Mouse (Mus musculus) hindbrain, embryonic 11.5 days (tissue): ENCODE measurements at regions not wholly inside any gene's neighbourhood (a gene's known extent, or its start where the extent isn't known, plus 50 kb on each side); places are given as distances from the start of the nearest gene placed in this dataset.

ENCODE experiments used
- ATAC-seq: fragments of 200-750 bp; cut with Nextera tagmentation; 2 replicates; pipeline ENCODE4 v1.8.0; 2017; ENCODE audit warnings: mild to moderate bottlenecking, moderate TSS enrichment, moderate library complexity; ENCODE audit not compliant: low FRiP score
- DNase-seq: peaks from one replicate; pipeline ENCODE4 v3.0.0-alpha.2; 2015; ENCODE audit warnings: low spot score
- H3K27ac ChIP-seq: fragments of 300-500 bp; sonication (generic); 2 replicates; pipeline ENCODE4 v1.5.1; 2014; ENCODE audit warnings: mild to moderate bottlenecking, low read depth, low read length
- H3K27me3 ChIP-seq: fragments of 300-500 bp; sonication (generic); 2 replicates; pipeline ENCODE4 v1.6.1; 2014; ENCODE audit warnings: mild to moderate bottlenecking, low read length, moderate library complexity, mixed read lengths; ENCODE audit not compliant: control insufficient read depth, insufficient read depth
- H3K36me3 ChIP-seq: fragments of 300-500 bp; sonication (generic); 2 replicates; pipeline ENCODE4 v1.6.1; 2014; ENCODE audit warnings: mild to moderate bottlenecking, low read length, moderate library complexity, mixed read lengths; ENCODE audit not compliant: control insufficient read depth, insufficient read depth
- H3K4me1 ChIP-seq: fragments of 300-500 bp; sonication (generic); replicated peaks from 2 replicates; pipeline ENCODE4 v1.6.1; 2014; ENCODE audit warnings: low read length, mixed read lengths; ENCODE audit not compliant: control insufficient read depth, insufficient read depth
- H3K4me2 ChIP-seq: fragments of 300-500 bp; sonication (generic); replicated peaks from 2 replicates; pipeline ENCODE4 v1.6.1; 2014; ENCODE audit warnings: mild to moderate bottlenecking, low read depth, low read length
- H3K4me3 ChIP-seq: fragments of 300-500 bp; sonication (generic); 2 replicates; pipeline ENCODE4 v1.5.1; 2014; ENCODE audit warnings: low read depth, low read length
- H3K9ac ChIP-seq: fragments of 300-500 bp; sonication (generic); 2 replicates; pipeline ENCODE4 v1.6.1; 2014; ENCODE audit warnings: low read depth, low read length
- H3K9me3 ChIP-seq: fragments of 300-500 bp; sonication (generic); 2 replicates; pipeline ENCODE4 v1.6.1; 2016; ENCODE audit warnings: low read length; ENCODE audit not compliant: control insufficient read depth
- WGBS: fragments of 180-500 bp; shearing (Covaris S2); extraction: QIAGEN DNeasy Blood & Tissue Kit; methylation state at CpG from one replicate; pipeline ENCODE4 v1.1.7; 2014; 5-methylcytosine and 5-hydroxymethylcytosine counted together

DNA sequence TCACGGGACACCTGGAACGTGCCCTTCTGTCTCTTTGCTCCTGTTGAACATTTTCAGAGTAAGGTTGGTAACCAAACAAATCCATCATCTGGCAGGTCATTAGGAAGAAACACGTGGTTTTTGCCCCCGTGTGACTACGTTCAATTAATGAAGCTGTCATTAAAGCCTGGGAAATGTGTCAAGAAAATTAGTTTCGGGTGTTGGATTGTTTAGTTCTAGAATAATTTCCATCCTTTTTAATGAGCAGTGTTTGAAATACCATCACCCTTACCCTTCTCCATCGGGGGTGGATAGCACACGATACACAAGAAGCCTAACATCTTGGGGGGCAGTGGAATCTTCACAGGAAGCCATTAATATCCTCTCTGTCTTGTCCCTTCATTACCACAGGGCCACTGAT lies 107.7 kb downstream of the Far1 start:
- 58% methylated on average over 8 of the region's 8 CpGs for WGBS
- DNase-seq (no peak), ATAC-seq (no peak)
- Histone ChIP-seq H3K4me3 (no peak overlapping the region), H3K27ac (no peak overlapping the region), H3K36me3 (no peaks in the 10 kb centered on the region), H3K27me3 (no peaks in the 10 kb centered on the region), H3K9me3 (no peaks in the 10 kb centered on the region), H3K9ac (no peak overlapping the region), H3K4me2 (no peak overlapping the region), H3K4me1 (no peaks in the 10 kb centered on the region)

DNA sequence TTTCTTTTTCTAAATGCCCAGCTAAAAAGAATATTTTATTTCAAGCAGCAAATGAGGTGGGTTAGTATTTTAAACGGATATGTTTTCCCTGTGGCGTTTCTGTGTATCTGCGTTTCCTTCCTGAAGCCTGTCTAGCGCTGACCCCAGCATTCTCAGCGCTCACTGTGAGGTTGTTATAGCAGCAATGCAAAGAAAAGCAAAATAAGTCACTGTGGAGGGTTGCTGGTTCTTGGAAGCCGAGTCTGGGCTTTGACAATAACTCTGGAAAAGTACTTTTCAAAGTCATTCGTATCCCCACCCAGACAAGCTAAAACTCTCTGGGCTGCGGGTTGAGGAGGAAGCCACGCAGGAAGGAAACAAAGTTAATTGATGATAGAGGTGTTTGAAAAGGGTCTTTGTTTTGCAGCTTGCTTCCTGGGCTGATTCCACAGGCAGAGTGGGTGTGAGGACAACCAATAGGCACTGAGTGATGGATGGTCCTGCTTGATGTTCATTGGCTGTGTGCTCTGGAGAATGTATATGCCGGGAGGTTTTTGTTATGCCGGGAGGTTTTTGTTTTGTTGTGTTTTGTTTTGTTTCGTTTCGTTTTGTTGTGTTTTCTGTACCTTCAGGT lies 108.4 kb downstream of the Far1 start:
- Histone ChIP-seq H3K36me3 (no peaks in the 10 kb centered on the region), H3K4me1 (no peaks in the 10 kb centered on the region), H3K9ac (no peak overlapping the region), H3K4me2 (no peak overlapping the region), H3K4me3 (no peak overlapping the region), H3K27ac (peak overlapping the region; percentile 24; the same call in 1 of the 2 replicates), H3K27me3 (no peaks in the 10 kb centered on the region), H3K9me3 (no peaks in the 10 kb centered on the region)
- ATAC-seq (0 out of 2 replicates have a peak, but pooled peaks have one; percentile 59), DNase-seq (peak; percentile 38)
- 52% methylated on average over 13 of the region's 13 CpGs for WGBS

DNA sequence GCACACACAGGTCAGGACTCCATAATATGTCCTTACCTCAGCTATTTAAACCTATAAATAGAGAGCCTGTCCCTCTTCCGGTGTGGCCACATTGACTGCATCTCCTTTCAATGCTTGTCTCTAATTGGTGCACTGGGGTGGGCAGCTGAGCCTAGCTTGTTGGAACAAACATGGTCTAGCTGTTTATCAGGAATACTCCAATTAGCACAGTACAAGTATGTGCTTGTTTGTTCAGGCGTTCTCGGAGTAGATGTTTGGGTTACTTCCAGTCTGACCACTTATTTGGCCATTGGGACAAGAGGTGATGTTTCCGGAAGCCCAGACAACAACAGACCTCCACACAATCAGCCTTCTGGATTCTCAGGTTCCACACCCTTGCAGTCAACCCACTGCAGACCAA lies 109.7 kb downstream of the Far1 start:
- Histone ChIP-seq H3K4me1 (no peaks in the 10 kb centered on the region), H3K9me3 (no peaks in the 10 kb centered on the region; the same call in 1 of the 2 replicates), H3K4me3 (no peak overlapping the region), H3K27ac (no peak overlapping the region), H3K4me2 (no peak overlapping the region), H3K36me3 (no peaks in the 10 kb centered on the region), H3K27me3 (no peaks in the 10 kb centered on the region), H3K9ac (no peak overlapping the region)
- ATAC-seq (no peak), DNase-seq (no peak)
- WGBS = 85% methylated on average over 4 of the region's 4 CpGs

DNA sequence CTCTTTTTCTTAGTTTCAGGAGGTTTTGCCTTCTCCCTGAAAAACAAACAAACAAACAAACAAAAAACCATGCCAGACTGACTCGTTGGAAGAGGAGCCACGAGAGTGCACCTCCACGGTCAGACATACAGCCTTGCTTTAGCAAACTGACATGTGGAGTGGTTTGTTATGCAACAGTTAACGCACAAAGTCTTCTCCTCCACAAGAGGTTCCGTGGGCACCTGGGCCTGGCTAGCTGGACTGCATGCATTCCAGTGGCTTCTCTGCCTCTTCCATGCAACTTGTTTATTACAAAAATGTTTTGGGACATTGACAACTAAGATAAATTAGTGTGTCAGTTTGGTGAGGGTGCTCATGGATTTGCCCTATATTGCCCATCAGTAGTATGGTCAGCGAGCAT lies 110.3 kb downstream of the Far1 start:
- Histone ChIP-seq H3K4me3 (no peak overlapping the region), H3K4me1 (no peaks in the 10 kb centered on the region), H3K27me3 (no peaks in the 10 kb centered on the region), H3K27ac (no peak overlapping the region), H3K4me2 (no peak overlapping the region), H3K36me3 (no peaks in the 10 kb centered on the region), H3K9ac (no peak overlapping the region), H3K9me3 (no peaks in the 10 kb centered on the region; the same call in 1 of the 2 replicates)
- ATAC-seq (no peak), DNase-seq (no peak)
- 90% methylated on average over 6 of the region's 6 CpGs for WGBS

DNA sequence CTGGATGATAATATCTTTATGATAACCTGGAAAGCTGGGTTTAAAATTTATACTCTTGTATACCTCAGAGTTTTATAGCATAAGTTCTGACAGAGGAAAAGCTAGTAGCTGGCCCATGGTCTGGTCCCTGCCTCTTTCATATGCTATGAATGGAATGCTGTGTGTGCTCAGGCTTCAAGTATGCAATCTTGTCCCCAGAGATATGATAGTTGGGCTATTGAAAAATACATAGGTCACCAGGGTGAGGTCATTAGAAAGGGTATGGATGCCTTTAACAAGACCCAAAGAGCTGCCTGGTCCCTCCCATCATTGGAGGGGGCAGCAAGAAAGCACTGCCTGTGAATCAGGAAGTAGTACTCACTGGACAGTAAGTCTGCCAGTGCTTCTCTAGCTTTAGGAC lies 113.1 kb downstream of the Far1 start:
- Histone ChIP-seq H3K4me2 (no peak overlapping the region), H3K27me3 (no peaks in the 10 kb centered on the region), H3K4me1 (no peaks in the 10 kb centered on the region), H3K9ac (no peak overlapping the region), H3K4me3 (no peak overlapping the region), H3K36me3 (no peaks in the 10 kb centered on the region), H3K9me3 (no peaks in the 10 kb centered on the region; the same call in 1 of the 2 replicates), H3K27ac (no peak overlapping the region)
- no peak for ATAC-seq
- DNase-seq = no peak

DNA sequence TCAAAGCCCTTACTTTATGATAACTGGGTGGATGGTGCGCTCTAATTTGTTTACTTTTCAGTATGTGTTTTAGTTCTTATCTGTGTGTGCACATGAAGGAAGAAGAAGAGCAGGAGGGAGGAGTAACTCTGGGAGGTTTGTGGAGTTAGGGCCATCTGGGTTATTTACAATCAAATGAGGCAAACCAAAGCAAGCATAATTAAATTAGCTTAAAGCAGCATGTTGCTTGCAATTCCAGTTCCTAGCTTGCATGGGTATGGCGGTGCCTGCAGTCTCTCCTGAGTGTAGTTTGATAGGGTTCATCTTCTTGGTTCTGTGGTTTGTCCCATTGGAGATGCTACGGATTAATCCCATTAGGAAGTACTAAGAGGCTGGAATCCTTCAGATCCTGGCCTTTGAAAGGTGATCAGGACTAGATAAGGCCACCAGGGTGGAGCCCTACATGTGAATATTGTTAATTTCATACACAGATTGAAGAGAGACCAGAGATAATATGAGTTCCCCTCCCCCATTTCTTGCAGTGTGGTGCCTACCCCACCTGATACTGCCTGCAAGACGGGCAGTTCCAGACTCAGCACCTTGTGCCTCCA lies 123.5 kb downstream of the Far1 start:
- no peak overlapping the region for H3K27ac ChIP-seq
- H3K9me3 ChIP-seq = no peaks in the 10 kb centered on the region

DNA sequence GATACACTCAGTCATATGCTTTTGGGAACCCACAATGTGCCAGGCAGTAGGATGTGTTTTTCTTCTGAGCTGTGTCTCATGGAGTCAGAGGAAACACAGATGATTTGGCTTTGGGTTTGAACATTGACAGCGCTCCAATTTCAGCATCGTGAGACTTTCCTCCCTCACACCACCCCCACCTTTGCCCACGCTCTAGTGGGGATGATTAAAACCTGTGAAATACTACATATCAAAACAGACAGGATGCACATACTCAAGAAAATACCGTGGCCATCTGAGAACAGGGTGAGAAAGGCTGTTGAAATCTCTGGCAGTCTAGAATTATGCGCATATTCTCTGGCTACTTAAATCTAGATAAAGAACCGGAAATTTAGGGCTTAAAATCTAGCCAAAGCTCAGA lies 124.5 kb downstream of the Far1 start:
- H3K27me3 ChIP-seq = no peaks in the 10 kb centered on the region
- H3K4me2 ChIP-seq = no peak overlapping the region
- ATAC-seq (no peak), DNase-seq (no peak)
- H3K9me3 ChIP-seq = no peaks in the 10 kb centered on the region
- no peaks in the 10 kb centered on the region for H3K36me3 ChIP-seq
- no peak overlapping the region for H3K4me3 ChIP-seq
- WGBS = 76% methylated on average over 6 of the region's 6 CpGs
- H3K27ac ChIP-seq = no peak overlapping the region
- no peak overlapping the region for H3K9ac ChIP-seq
- no peaks in the 10 kb centered on the region for H3K4me1 ChIP-seq

More for the DNA sequence above, 123.5 kb downstream of the Far1 start:
- H3K27me3 ChIP-seq = no peaks in the 10 kb centered on the region
- H3K4me2 ChIP-seq = no peak overlapping the region
- no peak overlapping the region for H3K9ac ChIP-seq
- H3K4me3 ChIP-seq = no peak overlapping the region
- DNase-seq = no peak
- no peaks in the 10 kb centered on the region for H3K36me3 ChIP-seq
- no peaks in the 10 kb centered on the region for H3K4me1 ChIP-seq
- no peak for ATAC-seq
- 85% methylated on average over 4 of the region's 4 CpGs for WGBS

DNA sequence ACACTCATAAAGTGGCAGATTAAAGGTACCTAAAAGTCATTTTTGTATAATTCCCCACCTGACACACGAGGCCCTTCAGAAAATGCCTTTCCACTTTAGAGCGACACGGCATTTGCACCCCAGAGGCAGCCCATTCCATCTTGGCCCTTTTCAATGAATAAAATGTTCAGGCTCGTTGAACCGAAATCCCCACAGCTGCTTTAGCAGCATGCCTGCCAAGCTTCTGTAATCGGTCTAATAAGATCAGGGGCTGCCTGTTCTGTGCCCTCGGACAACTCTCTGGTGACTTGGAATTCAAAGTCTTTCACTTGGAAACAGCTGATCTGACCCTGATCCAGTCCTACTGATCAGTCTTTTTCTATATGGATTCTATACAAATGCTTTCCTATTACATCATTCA lies 123.3 kb upstream of the Spon1 start:
- H3K4me3 ChIP-seq = no peak overlapping the region
- ATAC-seq (no peak), DNase-seq (no peak)
- no peaks in the 10 kb centered on the region for H3K36me3 ChIP-seq
- WGBS = 67% methylated on average over 7 of the region's 7 CpGs
- no peaks in the 10 kb centered on the region for H3K9me3 ChIP-seq
- H3K9ac ChIP-seq = no peak overlapping the region
- H3K4me2 ChIP-seq = no peak overlapping the region
- H3K27ac ChIP-seq = no peak overlapping the region
- no peaks in the 10 kb centered on the region for H3K27me3 ChIP-seq
- no peaks in the 10 kb centered on the region for H3K4me1 ChIP-seq

DNA sequence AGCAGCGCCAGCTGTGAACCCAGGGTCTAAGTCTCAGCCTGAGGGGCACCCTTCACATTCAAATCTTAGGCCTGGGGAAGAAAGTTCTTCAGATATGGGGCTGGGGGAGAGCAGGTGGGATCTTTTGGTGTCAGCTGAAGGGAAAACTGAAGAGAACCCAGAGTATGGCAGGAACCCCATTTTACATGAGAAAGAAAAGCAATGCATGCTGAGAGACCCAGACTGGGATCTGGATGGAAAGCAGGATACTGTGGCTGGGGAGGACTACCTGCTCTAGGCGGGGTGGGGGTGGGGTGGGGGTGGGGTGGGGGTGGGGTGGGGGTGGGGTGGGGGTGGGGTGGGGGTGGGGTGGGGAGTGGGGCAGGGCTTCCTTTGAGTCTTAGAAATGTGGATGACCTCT lies 115.2 kb upstream of the Spon1 start:
- Histone ChIP-seq H3K9ac (no peak overlapping the region), H3K36me3 (no peaks in the 10 kb centered on the region), H3K4me3 (no peak overlapping the region), H3K27ac (no peak overlapping the region), H3K4me1 (no peaks in the 10 kb centered on the region), H3K4me2 (no peak overlapping the region), H3K9me3 (no peaks in the 10 kb centered on the region), H3K27me3 (no peaks in the 10 kb centered on the region)
- ATAC-seq = no peak
- DNase-seq = no peak
- 53% methylated on average over 1 of the region's 2 CpGs for WGBS
